Mouse (Mus musculus) E14TG2a.4 (cell line): ENCODE data around the gene Obscn.

Experiments
- CTCF ChIP-seq: conservative IDR thresholded peaks from 2 replicates; pipeline ENCODE4 v1.5.1; 2014; ENCODE audit warnings: low read length
- NANOG ChIP-seq: IDR thresholded peaks from 2 replicates; pipeline ENCODE4 v1.6.1; 2014; ENCODE audit warnings: borderline replicate concordance, low read length, mixed read lengths

GRCm38 (mm10) chr11:59138537-59139486 lies 2.6 kb upstream of the Obscn start:
- TF ChIP-seq CTCF (no peak), NANOG (no peak)
